Mouse (Mus musculus) cerebellum, adult 2 months (tissue): ENCODE data around the gene Cdk5r1. TPM values are rescaled to one million over a fixed set of nuclear protein-coding genes. Genes with fewer than 3 reads are reported as not detected.
A peak's percentile ranks its signal among the peaks of the same experiment; 100 is the strongest.

Experiments
- DNase-seq, 2 experiments: peaks; one replicate each; pipeline ENCODE4 v3.0.0; 2021
- H3K27ac ChIP-seq: fragments of 200-500 bp; 2 replicates; pipeline ENCODE4 v1.5.1; 2012; ENCODE audit warnings: low read length, control low read depth, inconsistent platforms; ENCODE audit not compliant: insufficient read depth
- H3K27me3 ChIP-seq: fragments of 200-500 bp; 2 replicates; pipeline ENCODE4 v1.6.1; 2012; ENCODE audit warnings: inconsistent platforms, mild to moderate bottlenecking, low read length, moderate library complexity; ENCODE audit not compliant: control insufficient read depth, insufficient read depth
- H3K4me1 ChIP-seq: fragments of 200-500 bp; 2 replicates; pipeline ENCODE4 v1.6.1; 2011; ENCODE audit warnings: low read length; ENCODE audit not compliant: control insufficient read depth, insufficient read depth
- H3K4me3 ChIP-seq: fragments of 200-500 bp; replicated peaks from 2 replicates; pipeline ENCODE3; 2011; ENCODE audit warnings: mild to moderate bottlenecking, low read depth, low read length, control low read depth; ENCODE audit not compliant: insufficient read depth
- CTCF ChIP-seq: fragments of 200-500 bp; IDR thresholded peaks from 2 replicates; pipeline ENCODE4 v1.5.1; 2011; ENCODE audit warnings: low read depth, mild to moderate bottlenecking, control low read depth, low read length, moderate library complexity, borderline replicate concordance; ENCODE audit not compliant: insufficient read depth
- POLR2A ChIP-seq: fragments of 200-500 bp; IDR thresholded peaks from 2 replicates; pipeline ENCODE4 v1.6.1; 2011; ENCODE audit warnings: low read length, control low read depth, borderline replicate concordance; ENCODE audit not compliant: insufficient read depth
- WGBS: fragments of 180-500 bp; shearing (Covaris S2); methylation state at CpG from one replicate; pipeline ENCODE4 v1.1.7; 2018; 5-methylcytosine and 5-hydroxymethylcytosine counted together
- polyA plus RNA-seq: library from polyadenylated mRNA; depleted of rRNA; stranded (reverse); fragments of >200 nt; gene quantifications from 2 replicates; pipeline ENCODE4 v1.2.3, GENCODE M21; 2012

Gene Cdk5r1
- polyA plus RNA-seq, 1 experiment, result 86.7 TPM

DNA sequence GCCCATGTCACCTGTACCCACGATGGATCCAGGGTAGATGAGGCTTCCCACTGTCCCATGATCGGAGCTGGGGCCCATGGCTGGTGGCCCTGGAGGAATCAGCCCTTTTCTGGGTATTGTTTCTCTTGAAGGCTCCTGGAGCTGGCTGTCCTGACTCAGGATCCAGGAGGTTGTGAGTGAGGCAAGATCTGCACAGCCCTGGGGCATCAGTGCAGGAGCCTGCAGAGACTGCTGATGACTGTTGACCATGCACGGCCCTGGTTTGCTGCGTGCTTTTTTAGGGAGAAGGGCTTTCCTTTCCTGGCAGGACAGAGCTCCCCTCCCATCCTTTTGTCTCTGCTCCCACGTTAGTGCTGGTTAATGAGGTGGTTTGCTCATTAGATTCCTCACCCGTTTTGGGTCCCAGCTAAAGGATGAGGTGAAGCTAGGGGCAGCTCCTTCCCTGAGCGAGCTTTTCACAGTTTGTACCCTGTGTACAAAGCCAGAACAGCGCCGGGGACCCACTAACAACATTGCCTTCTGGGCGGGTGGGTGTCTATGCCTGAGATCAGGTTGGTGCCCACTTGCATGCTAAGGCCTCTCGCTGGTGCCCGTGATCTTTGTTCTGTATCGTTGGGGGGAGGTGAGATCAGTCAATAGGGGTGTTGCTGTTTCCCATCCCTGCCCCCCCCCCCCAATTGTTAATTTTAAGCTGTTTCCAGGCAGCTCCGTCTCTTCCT, 2.0 kb downstream of the Cdk5r1 start:
- Histone ChIP-seq H3K4me1 (peaks cover 28% of the 10 kb centered on the region), H3K4me3 (peak overlapping the region; percentile 92), H3K27ac (peak overlapping the region; percentile 73), H3K27me3 (no peaks in the 10 kb centered on the region)
- DNase-seq, result peak; percentile 45 to 64
- TF ChIP-seq POLR2A (no peak), CTCF (no peak)
- WGBS, result 10% methylated on average over 14 of the region's 14 CpGs

DNA sequence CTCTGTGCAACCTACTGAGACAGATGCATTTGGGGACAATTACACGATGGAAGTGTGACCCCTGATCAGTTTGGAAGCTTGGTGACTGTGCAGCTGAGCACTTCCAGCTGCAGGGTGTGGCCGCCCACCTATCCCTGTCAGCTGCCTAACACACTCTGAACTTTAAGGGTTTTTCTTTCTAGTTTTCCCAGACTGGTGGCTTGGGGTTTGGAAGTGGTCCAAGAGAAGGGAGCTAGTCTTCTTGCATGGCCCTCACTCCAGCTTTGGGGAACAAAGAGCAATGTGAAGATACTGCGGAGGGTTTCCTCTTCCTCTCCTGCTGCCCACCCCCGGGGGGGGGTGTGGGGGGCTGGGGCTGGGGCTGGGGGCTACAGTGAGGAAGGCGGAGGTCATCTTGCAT, 2.6 kb downstream of the Cdk5r1 start:
- peak; percentile 56 to 66 for DNase-seq
- no peaks in the 10 kb centered on the region for H3K27me3 ChIP-seq
- peak overlapping the region; percentile 73 for H3K27ac ChIP-seq
- 16% methylated on average over 5 of the region's 5 CpGs for WGBS
- peaks cover 23% of the 10 kb centered on the region for H3K4me1 ChIP-seq
- TF ChIP-seq CTCF (no peak), POLR2A (no peak)
- H3K4me3 ChIP-seq, result peak overlapping the region; percentile 92

DNA sequence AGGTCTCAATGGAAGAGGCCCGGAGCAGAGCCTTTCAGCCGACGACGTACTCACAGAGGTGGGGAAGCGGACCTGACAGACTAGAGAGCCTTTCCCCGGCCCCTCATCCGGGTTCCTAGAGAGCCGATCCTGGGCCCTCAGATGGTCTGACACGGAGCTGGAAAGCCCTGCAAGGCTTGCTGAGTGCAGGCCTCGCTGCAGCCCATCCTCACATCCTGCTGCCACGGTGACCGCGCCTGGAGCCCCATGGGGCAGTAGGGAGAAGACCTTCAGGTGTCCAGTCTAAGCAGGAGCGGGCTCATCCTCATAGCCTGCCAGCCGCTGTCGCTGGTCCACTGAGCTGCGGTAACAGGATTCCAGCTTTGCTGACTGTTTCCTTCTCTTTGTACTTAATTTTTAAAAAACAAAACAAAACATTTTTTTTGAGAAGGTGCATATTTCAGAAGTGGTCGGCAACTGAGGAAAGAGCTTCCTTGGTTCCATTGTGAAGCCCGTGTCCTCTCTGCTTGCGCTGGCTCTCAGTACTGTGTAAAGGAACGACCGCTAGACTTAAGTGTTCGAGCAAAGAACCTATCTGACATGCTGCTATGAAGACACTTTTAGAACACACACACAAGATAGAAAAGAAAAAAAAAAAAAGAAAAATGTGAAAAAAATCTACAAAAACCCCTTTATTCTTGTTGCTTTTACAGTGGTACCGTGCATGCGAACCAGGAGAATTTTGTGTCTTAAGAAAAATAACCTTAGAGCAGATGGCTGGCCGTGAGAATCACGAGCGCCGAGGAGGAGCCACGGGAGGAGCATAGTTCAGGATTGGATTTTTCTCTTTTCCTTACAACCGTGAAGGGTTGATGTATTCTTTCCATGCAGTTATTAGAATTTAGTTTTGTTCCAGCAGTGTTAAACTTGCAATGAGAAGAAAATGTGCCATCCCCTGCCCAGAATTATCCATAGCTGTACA, 3.4 kb downstream of the Cdk5r1 start:
- peaks cover 18% of the 10 kb centered on the region for H3K4me1 ChIP-seq
- peak; percentile 60 to 72 for DNase-seq
- TF ChIP-seq POLR2A, result no peak
- TF ChIP-seq CTCF, result no peak
- peak overlapping the region; percentile 92 for H3K4me3 ChIP-seq
- H3K27ac ChIP-seq, result peak overlapping the region; percentile 66
- 7% methylated on average over 31 of the region's 31 CpGs for WGBS
- no peaks in the 10 kb centered on the region for H3K27me3 ChIP-seq

DNA sequence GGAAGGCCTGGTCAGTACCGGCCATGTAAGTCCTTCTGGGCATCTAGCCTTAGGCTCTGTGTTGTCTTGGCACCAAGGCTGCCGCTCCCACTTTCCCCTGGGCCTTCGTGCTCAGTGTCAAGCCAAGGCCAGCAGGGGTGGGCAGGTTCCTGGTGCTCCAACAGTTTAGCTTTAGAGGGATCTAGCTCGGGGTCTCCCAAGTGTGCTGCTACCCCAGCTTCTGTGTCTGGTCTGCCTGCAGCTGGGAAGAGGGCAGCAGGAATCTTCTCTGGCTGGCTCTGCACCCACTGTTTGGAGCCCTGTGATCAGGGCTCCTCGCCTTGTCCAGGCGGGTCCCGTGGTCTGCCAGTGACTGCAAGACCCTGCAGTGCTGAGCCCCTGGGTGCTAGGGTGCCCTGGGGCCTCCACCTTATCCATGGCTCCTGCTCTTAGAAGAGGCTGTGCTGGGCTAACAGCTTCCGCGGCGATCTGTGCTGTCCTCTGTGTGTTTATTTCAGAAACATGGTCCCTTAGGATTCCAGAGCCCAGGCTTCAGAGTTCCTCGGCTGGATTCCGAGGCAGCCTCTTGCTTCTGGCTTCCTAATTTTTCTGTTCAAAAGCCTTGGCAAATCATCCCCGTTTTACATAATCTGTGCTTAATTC, 4.7 kb downstream of the Cdk5r1 start:
- Histone ChIP-seq H3K4me3 (peak overlapping the region; percentile 61), H3K4me1 (peaks cover 24% of the 10 kb centered on the region), H3K27me3 (no peaks in the 10 kb centered on the region), H3K27ac (peak overlapping the region; percentile 71)
- DNase-seq, result peak; percentile 45 to 62
- WGBS, result 8% methylated on average over 13 of the region's 13 CpGs
- TF ChIP-seq CTCF, result no peak
- peak; percentile 21; the same call in 1 of the 2 replicates for TF ChIP-seq POLR2A

DNA sequence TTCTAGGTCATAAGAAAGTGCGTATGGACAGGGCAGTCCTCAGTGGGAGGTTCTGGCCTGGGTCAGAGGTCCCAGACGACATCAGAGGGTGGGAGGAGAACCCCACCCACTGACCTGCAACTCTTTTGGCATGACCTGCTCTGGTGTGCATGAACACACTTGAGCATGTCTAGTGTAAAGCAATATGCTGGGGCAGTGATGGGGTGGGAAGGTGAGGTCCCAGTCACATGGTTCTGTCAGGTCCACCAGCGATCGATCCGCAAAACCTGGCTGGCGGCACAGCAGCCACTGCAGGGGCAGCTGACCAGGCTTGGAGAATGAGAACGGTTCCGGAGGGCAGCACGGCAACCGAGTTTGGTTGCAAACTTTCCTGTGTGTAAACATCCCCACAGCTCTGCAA, 5.5 kb downstream of the Cdk5r1 start:
- H3K27me3 ChIP-seq, result no peaks in the 10 kb centered on the region
- peaks cover 24% of the 10 kb centered on the region for H3K4me1 ChIP-seq
- TF ChIP-seq POLR2A, result no peak
- TF ChIP-seq CTCF, result no peak
- DNase-seq, result no peak
- peak overlapping the region; percentile 35 for H3K27ac ChIP-seq
- WGBS, result 40% methylated on average over 10 of the region's 10 CpGs
- peak overlapping the region; percentile 16 for H3K4me3 ChIP-seq

DNA sequence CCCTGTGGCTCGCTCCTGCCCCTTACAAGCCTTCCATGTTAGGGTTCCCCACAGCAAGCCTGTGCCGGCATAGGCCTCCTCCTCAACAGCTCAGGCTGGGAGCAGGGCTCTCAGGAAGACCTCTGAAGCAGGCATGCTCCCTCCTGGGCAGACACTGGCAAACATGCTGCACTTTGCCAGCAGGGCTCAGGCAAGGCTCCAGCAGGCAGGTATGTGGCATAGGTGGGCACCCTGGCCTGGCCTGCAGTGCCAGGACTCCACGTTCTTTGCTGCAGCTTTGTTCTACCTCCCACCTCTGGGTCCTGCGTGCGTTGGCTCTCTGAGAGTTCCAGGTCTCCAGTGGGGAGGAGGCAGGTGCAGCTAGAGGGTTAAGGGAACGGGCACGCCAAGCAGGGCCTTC, 6.1 kb downstream of the Cdk5r1 start:
- H3K4me3 ChIP-seq, result peak overlapping the region; percentile 0
- H3K27me3 ChIP-seq, result no peaks in the 10 kb centered on the region
- peak in 1 of 2 experiments; percentile 64 for DNase-seq
- peaks cover 24% of the 10 kb centered on the region for H3K4me1 ChIP-seq
- no peak for TF ChIP-seq CTCF
- no peak for TF ChIP-seq POLR2A
- H3K27ac ChIP-seq, result peak overlapping the region; percentile 35
- WGBS, result 28% methylated on average over 7 of the region's 7 CpGs

DNA sequence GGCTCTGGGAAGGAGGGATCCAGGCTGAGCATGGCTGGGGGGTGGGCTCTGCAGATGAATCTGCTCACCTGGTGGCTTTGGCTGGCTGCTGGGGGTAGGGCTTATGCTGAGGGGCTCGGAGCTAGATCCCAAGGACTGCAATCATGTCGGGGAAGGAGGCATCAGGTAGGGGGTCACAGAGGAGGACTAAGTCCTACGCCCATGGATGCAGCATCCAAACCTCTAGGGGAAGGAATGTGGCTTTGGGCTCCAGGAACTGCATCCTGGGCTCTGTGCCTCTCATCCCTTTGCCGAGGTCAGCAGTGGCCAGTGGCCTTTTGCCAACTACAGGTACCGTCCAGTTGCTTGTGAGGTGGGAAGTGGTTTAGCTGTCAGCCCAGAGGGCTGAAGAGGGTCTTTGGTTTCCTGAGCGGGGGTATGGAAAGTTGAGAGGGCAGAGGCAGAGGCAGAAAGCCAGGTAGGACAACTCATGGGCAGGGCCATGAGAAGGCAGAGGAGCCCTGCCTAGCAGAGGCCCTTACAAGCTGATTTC, 6.8 kb downstream of the Cdk5r1 start:
- TF ChIP-seq CTCF, result no peak
- no peak for TF ChIP-seq POLR2A
- WGBS, result 42% methylated on average over 6 of the region's 6 CpGs
- Histone ChIP-seq H3K27ac (peak overlapping the region; percentile 35), H3K27me3 (no peaks in the 10 kb centered on the region), H3K4me1 (peaks cover 24% of the 10 kb centered on the region), H3K4me3 (peak overlapping the region; percentile 27)
- DNase-seq, result peak; percentile 52 to 58
